8 mouse cellular contexts compared by ENCODE assay signal in the genomic region with DNA sequence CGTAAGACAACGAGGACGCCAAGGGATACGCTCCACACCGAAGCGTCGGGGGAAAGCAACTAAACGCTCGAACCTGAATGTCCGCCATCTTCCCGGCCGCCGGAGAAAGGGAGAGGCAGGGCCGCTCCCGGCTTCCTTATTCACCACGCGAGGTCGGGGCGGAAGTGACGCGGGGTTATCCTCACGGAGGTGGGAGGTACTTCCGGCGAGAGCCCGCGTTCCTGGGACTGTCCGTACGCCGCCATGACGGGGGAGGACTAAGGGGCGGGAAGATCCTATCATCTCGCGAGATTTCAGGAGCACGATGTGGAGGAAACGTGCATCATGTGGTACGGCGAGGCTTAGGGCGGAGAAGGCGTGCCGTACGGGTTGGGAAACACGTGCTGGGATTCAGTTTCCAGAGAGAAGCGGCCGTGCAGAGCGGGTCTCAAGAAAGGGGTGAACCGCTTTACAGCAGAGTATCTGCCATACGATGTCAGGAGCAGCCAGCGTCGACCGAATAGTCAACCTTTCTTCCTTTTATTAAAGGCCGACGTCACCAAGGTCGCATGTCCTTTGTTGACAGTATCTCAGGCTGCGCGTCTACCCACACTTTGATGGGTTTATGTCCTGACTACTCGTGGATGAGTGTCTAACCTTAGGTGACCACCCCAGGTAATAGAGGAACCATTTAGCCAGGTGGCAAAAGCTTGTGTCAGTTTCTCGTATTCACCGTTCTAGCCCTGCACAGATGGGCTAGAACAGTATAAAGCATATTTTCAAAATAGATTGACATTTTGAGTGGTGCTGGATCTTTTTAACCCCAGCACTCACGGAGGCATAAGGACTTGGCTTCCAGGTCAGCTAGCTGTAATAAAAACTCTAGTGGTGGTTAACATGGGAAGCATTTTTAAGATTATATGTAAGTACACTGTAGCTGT. TPM values are rescaled to one million over a fixed set of nuclear protein-coding genes. Genes with fewer than 3 reads are reported as not detected.
DNase-seq lines count a peak whose midpoint lies in the region; ATAC-seq lines count a peak whose summit lies in the region.

TSS of gene Rps11 (minus strand) at position 216 of the 920 bp plus-strand sequence.

- H3K9me3 ChIP-seq in heart, embryonic 14.5 days (ENCODE audit: control insufficient read depth, low read length), result no peaks in the 10 kb centered on the region
- no peaks in the 10 kb centered on the region for H3K9me3 ChIP-seq in liver, embryonic 13.5 days (replicated peaks)
- no peaks in the 10 kb centered on the region for H3K9me3 ChIP-seq in stomach, embryonic 16.5 days (replicated peaks; ENCODE audit: control insufficient read depth, low read length)

- H3K4me3 ChIP-seq in heart, embryonic 14.5 days (ENCODE audit: control insufficient read depth in 1 of 2, insufficient read depth in 1 of 2, low read depth in 1 of 2, low read length in 2 of 2), result peak within 1 kb of the TSS; percentile 81 to 89
- peak within 1 kb of the TSS; percentile 95 for H3K4me3 ChIP-seq in liver, embryonic 13.5 days (replicated peaks)
- peak within 1 kb of the TSS; percentile 69 for H3K4me3 ChIP-seq in stomach, embryonic 16.5 days (replicated peaks; ENCODE audit: low read length)

- H3K9ac ChIP-seq in heart, embryonic 14.5 days (ENCODE audit: low read length), result peak within 1 kb of the TSS; percentile 99
- H3K9ac ChIP-seq in liver, embryonic 13.5 days, result peak within 1 kb of the TSS; percentile 98
- peak within 1 kb of the TSS; percentile 88 for H3K9ac ChIP-seq in stomach, embryonic 16.5 days (ENCODE audit: low read length)

- H3K4me2 ChIP-seq in heart, embryonic 14.5 days (ENCODE audit: low read length), result peak within 1 kb of the TSS; percentile 71
- H3K4me2 ChIP-seq in liver, embryonic 13.5 days, result peak within 1 kb of the TSS; percentile 94
- H3K4me2 ChIP-seq in stomach, embryonic 16.5 days (ENCODE audit: low read depth, low read length), result peak within 1 kb of the TSS; percentile 76

- H3K36me3 ChIP-seq in heart, embryonic 14.5 days (ENCODE audit: control insufficient read depth, insufficient read depth, low read length), result peaks cover 67% of the 10 kb centered on the region
- H3K36me3 ChIP-seq in liver, embryonic 13.5 days, result peaks cover 73% of the 10 kb centered on the region
- peaks cover 27% of the 10 kb centered on the region for H3K36me3 ChIP-seq in stomach, embryonic 16.5 days (ENCODE audit: control insufficient read depth, insufficient read depth, low read length)

- WGBS in heart, embryonic 14.5 days, result under 1% methylated on average over 59 of the region's 59 CpGs
- under 1% methylated on average over 59 of the region's 59 CpGs for WGBS in liver, embryonic 13.5 days (ENCODE audit: insufficient replicate concordance)
- under 1% methylated on average over 59 of the region's 59 CpGs for WGBS in stomach, embryonic 16.5 days

- peaks cover 20 to 36% of the 10 kb centered on the region in 2 experiments for H3K4me1 ChIP-seq in heart, embryonic 14.5 days (ENCODE audit: control insufficient read depth in 2 of 2, insufficient read depth in 2 of 2, low read length in 2 of 2)
- peaks cover 79% of the 10 kb centered on the region for H3K4me1 ChIP-seq in liver, embryonic 13.5 days (replicated peaks)
- H3K4me1 ChIP-seq in stomach, embryonic 16.5 days (ENCODE audit: control insufficient read depth, insufficient read depth, low read length), result peaks cover 41% of the 10 kb centered on the region

- peak; percentile 63 for ATAC-seq in CD4-positive, CD25-positive, alpha-beta regulatory T cell, adult 4 months
- ATAC-seq in heart, embryonic 14.5 days (ENCODE audit: insufficient number of reproducible peaks, insufficient read depth, low FRiP score, low read depth), result peak; percentile 81
- peak; percentile 78 for ATAC-seq in liver, embryonic 13.5 days (ENCODE audit: low read depth)
- ATAC-seq in stomach, embryonic 16.5 days (ENCODE audit: insufficient read depth, low FRiP score), result peak; percentile 84

- peak within 1 kb of the TSS; percentile 85 to 90 for H3K27ac ChIP-seq in heart, embryonic 14.5 days (replicated peaks in 1 of 2; ENCODE audit: control insufficient read depth in 1 of 2, insufficient read depth in 1 of 2, low read depth in 2 of 2, low read length in 2 of 2)
- peak within 1 kb of the TSS; percentile 94 for H3K27ac ChIP-seq in liver, embryonic 13.5 days
- H3K27ac ChIP-seq in stomach, embryonic 16.5 days (ENCODE audit: low read length), result peak within 1 kb of the TSS; percentile 82

- peak; percentile 99 for DNase-seq in c-Kit-negative CD71-positive TER-119-positive erythroid progenitor cells, embryonic 14.5 days (ENCODE audit: low read depth, low spot score)
- DNase-seq in fibroblast of lung, adult 2 months (ENCODE audit: low read depth), result peak; percentile 99
- DNase-seq in kidney, postnatal 14 days, result peak; percentile 99
- DNase-seq in liver, embryonic 13.5 days, result peak; percentile 99
- DNase-seq in neural tube, embryonic 10.5 days (ENCODE audit: extremely low spot score, low spot score), result peak; percentile 100

- H3K27me3 ChIP-seq in heart, embryonic 14.5 days (ENCODE audit: control insufficient read depth, insufficient read depth, low read length), result no peaks in the 10 kb centered on the region
- H3K27me3 ChIP-seq in liver, embryonic 13.5 days, result no peaks in the 10 kb centered on the region
- no peaks in the 10 kb centered on the region for H3K27me3 ChIP-seq in stomach, embryonic 16.5 days (ENCODE audit: control insufficient read depth, insufficient read depth, low read length)

RNA-seq across cellular contexts. Expression of gene Rps11, which starts in this region (rescaled TPM):
- 1,000 to 10,000 TPM; 3,755 to 5,441 TPM for polyA plus RNA-seq in CD4-positive, CD25-positive, alpha-beta regulatory T cell, adult 4 months (2017; shearing (Covaris generic))
- 1,053 and 1,103 TPM in 2 replicates for polyA plus RNA-seq in heart, embryonic 14.5 days (2014; fragmentation: Nextera tagmentation; extraction: Ambion mirVana)
- polyA plus RNA-seq in liver, embryonic 13.5 days (2015; fragmentation: Nextera tagmentation; extraction: Ambion mirVana), result 1,277 and 1,372 TPM in 2 replicates
- 1,225 and 1,374 TPM in 2 replicates for polyA plus RNA-seq in stomach, embryonic 16.5 days (2015; fragmentation: Nextera tagmentation; extraction: Ambion mirVana)

Comparison
In these comparisons a context has a peak if more than half of its experiments do, and no peak if none do; other contexts are left out.
1. Peak in every context shown above with its lines: DNase-seq, ATAC-seq, H3K4me3 ChIP-seq and H3K27ac ChIP-seq.